Mouse (Mus musculus): Measurements from ENCODE around the gene Tmem40.

DNA sequence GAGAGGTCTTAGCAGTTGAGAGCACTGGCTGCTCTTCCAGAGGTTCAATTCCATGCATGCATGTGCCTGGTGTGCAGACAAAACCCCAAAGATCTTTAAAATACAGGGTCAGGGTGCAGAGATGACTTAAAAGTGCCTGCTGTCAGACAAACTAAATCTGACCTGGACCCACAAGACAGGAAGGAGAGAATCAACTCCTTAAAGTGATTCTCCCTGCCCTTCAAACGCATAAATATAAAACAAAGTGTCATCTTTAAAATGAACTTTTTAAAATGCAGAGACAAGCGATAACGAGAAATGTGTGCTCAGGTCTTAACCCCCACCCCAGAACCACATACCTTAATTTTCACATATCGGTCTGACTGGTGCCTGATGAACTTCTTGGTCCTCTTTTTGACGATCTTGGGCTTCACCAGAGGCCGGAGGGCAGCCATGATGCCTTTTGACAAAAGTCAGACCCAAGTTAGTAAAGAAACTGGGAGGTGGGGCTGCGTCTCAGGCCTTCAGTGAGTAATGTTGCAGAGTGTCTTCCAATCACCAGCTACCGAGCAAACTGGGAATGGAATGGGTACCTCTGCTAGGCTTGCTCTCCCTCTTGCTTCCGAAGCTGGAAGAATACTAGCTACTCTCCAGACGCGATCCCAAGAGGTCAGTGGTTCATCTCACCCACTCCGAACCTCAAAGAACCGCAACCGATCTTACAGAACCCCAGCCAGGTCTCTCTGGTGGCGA, 45.4 kb upstream of the Tmem40 start:
- TF ChIP-seq CTCF (IDR thresholded peaks at IDR 0.05; ENCODE audit: low read depth, low read length) (no peak), POLR2A (IDR thresholded peaks at IDR 0.05; ENCODE audit: borderline replicate concordance, low read depth, low read length) (no peak)

Data from bone marrow macrophage, adult 2 months (primary cell).